ENCODE assay signal across 10 mouse cellular contexts in genomic region chr12:79906738-79907365, GRCm38 (mm10).
DNase-seq lines count a peak whose midpoint lies in the region; ATAC-seq and TF ChIP-seq lines count a peak whose summit lies in the region.
"Had no signal": no experiment of that assay in that cellular context is flagged by ENCODE, and none has a peak within 500 bp of the region (broad histone marks: within the 10 kb centered on the region; RNA-seq: fewer than 3 reads in every experiment).

No protein-coding gene starts in this region.

- H3K9me3 ChIP-seq in hindbrain, embryonic 12.5 days (replicated peaks) = no peaks in the 10 kb centered on the region

- no peak overlapping the region for H3K4me3 ChIP-seq in kidney, adult 2 months (ENCODE audit: insufficient read depth, low read depth, low read length)
- H3K4me3 ChIP-seq in brown adipose tissue, adult 24 weeks (ENCODE audit: insufficient read depth, low read depth, low read length) = no peak overlapping the region
- no peak overlapping the region for H3K4me3 ChIP-seq in hindbrain, embryonic 12.5 days
- H3K4me3 ChIP-seq: erythroblast, embryonic 14.5 days had no signal

- peaks cover 16% of the 10 kb centered on the region for H3K4me1 ChIP-seq in kidney, adult 2 months (ENCODE audit: control insufficient read depth, insufficient read depth, low read length)
- peaks cover 56% of the 10 kb centered on the region for H3K4me1 ChIP-seq in brown adipose tissue, adult 24 weeks (ENCODE audit: control insufficient read depth, insufficient read depth, insufficient read length, low read length)
- peaks cover 39% of the 10 kb centered on the region for H3K4me1 ChIP-seq in hindbrain, embryonic 12.5 days

- no peak overlapping the region for H3K4me2 ChIP-seq in hindbrain, embryonic 12.5 days (replicated peaks)

- no peak overlapping the region for H3K9ac ChIP-seq in hindbrain, embryonic 12.5 days
- H3K9ac ChIP-seq: liver, embryonic 14.5 days had no signal

- no peaks in the 10 kb centered on the region for H3K27me3 ChIP-seq in kidney, adult 2 months (replicated peaks; ENCODE audit: control insufficient read depth, insufficient read depth, low read length)
- H3K27me3 ChIP-seq in hindbrain, embryonic 12.5 days = no peaks in the 10 kb centered on the region

- no peak for TF ChIP-seq CTCF in kidney, adult 2 months (conservative IDR thresholded peaks at IDR 0.05; ENCODE audit: insufficient read depth, insufficient read length, low read depth, low read length)

- no peak for TF ChIP-seq POLR2A in kidney, adult 2 months (IDR thresholded peaks at IDR 0.05; ENCODE audit: low read depth, low read length)

- peak; percentile 48 for DNase-seq in kidney, adult 2 months
- DNase-seq in kidney, adult 11 months = no peak
- peak; percentile 51 for DNase-seq in lung, postnatal 10 days
- no peak for DNase-seq in urinary bladder, adult 18-20 months (ENCODE audit: low spot score in 2 of 2)
- DNase-seq in right cerebral cortex, adult 18-20 months = no peak
- no peak for DNase-seq in embryo, embryonic 9.5 days (ENCODE audit: extremely low spot score)

- H3K36me3 ChIP-seq in kidney, adult 2 months (ENCODE audit: control insufficient read depth, insufficient read depth, low read length) = no peaks in the 10 kb centered on the region
- H3K36me3 ChIP-seq in hindbrain, embryonic 12.5 days = no peaks in the 10 kb centered on the region

- ATAC-seq in hindbrain, embryonic 12.5 days (ENCODE audit: low FRiP score) = no peak

- 72% methylated on average over 10 of the region's 10 CpGs for WGBS in kidney, adult 2 months
- 83% methylated on average over 10 of the region's 10 CpGs for WGBS in hindbrain, embryonic 12.5 days

- H3K27ac ChIP-seq in kidney, adult 2 months (ENCODE audit: insufficient read depth, low read depth, low read length) = peak overlapping the region; percentile 65
- peak overlapping the region; percentile 90 for H3K27ac ChIP-seq in brown adipose tissue, adult 24 weeks (replicated peaks; ENCODE audit: low read depth, low read length)
- peak overlapping the region; percentile 45; the same call in 1 of the 2 replicates for H3K27ac ChIP-seq in hindbrain, embryonic 12.5 days
- H3K27ac ChIP-seq: liver, embryonic 14.5 days had no signal

Comparison
In these comparisons a context has a peak if more than half of its experiments do, and no peak if none do; other contexts are left out.
1. DNase-seq: peak in kidney, adult 2 months (single experiment) and lung, postnatal 10 days (single experiment); none in kidney, adult 11 months (single experiment), urinary bladder, adult 18-20 months (0 of 2), right cerebral cortex, adult 18-20 months (single experiment) and embryo, embryonic 9.5 days (single experiment).
2. Peak in every context shown above with its lines, with median percentiles within 50 percentile points of each other: H3K27ac ChIP-seq.